Mouse (Mus musculus) embryo, embryonic 11 days (tissue): Measurements from ENCODE around the gene Aldh1l1.

Source experiments
- DNase-seq: peaks from one replicate; pipeline ENCODE4 v3.0.0-alpha.2; 2015

Gene Aldh1l1

DNA sequence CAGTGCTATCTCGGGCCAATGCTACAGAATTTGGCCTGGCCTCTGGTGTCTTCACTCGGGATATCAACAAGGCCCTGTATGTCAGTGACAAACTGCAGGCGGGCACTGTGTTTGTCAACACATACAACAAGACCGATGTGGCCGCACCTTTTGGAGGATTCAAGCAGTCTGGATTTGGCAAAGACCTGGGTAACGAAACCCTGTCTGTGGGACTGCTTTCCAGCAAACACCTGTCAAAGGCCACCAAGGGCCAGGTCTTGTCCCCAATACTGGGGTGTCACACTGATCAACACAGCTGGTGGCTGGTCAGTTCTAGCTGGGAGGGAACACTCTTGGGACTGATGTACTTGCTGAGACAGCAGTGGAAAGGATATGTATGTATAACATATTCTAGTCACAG, 112.0 kb downstream of the Aldh1l1 start:
- DNase-seq: no peak

- no peak for DNase-seq
Measured at GRCm38 (mm10) chr6:90600351-90600750, 114.1 kb downstream of the Aldh1l1 start.

GRCm38 (mm10) chr6:90601736-90602135, 115.5 kb downstream of the Aldh1l1 start:
- no peak for DNase-seq

GRCm38 (mm10) chr6:90602304-90602703, 116.1 kb downstream of the Aldh1l1 start:
- no peak for DNase-seq

DNA sequence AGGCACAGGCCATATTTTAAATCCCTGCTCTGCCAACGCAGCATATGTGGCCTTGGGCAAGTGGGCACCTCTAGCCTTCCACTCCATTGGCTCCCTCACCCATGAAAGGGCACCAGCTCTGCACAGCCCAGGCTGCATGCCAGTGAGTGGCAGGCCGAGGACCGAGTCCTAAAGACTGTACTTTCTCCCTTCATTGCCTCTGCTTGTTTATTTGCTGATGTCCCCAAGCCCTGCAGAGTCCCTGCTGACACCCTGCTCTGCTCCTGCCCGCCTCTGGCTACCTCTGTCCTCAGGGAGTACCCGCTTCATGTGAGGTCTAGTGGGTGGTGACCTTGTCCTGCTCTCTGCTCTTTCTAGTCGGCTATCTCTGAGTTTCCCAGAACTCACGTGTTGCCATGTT, 116.9 kb downstream of the Aldh1l1 start:
- no peak for DNase-seq

- no peak for DNase-seq
Measured at GRCm38 (mm10) chr6:90604130-90604529, 117.9 kb downstream of the Aldh1l1 start.

DNA sequence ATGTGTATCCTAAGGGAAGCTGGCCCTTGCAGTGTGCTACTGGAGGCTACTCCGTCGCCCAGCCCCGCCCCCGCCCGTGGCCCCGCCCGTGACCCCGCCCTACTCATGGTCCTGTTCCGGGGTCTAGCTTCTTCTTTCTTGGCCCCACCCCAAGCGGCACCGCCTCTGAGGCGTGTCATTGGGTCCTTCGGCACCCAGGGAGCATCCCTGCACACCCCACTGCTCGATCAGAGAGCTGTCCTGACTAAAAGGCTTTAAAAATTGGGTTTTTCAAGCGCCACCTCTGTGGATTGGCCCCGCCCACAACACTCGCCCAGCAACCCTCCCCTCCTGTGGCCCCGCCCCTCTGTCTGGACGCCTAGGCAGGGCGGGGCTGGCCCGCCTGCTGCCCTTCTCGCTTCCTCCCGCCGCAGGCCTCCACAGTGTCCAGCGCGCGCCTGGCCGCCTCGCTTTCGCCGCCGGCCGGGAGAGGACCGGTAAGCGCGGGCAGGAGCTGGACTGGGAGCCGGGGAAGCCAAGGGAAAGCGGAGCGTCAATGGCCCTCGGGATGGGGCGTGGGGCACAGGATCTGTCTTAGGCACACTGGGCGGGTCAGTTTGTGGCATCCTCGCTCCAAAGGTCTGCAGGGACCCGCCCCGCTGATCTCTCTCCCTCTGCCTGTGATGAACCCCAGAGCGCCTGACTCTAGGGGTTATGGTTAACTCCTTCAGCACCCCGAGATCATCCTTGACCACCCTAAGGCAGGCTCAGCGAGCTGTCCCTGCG, 118.5 kb downstream of the Aldh1l1 start, which contains the start of gene Slc41a3:
TSS of gene Slc41a3 (plus strand) at position 193 of the 765 bp plus-strand sequence.
- DNase-seq: peak; percentile 95

DNA sequence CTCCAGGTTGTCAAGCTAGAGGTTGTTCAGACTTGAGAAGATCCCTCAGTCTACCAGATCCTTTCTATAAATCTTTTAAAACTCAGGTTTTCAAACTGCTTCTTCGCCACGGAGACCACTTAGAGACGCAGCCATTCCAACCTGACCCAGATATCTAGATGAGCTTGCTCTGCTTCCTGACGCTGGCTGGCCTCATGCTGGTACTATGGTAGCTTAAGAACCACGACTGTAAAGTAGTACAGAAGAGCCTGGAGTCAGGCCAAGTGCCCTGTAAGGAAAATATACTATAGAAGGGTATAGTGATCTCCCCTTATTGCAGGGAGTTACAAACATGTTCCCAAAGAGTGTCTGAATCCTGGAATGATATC, 119.1 kb downstream of the Aldh1l1 start:
- DNase-seq: no peak

GRCm38 (mm10) chr6:90606538-90606937, 120.3 kb downstream of the Aldh1l1 start:
- peak; percentile 83 for DNase-seq

- DNase-seq: peak; percentile 81
Measured at GRCm38 (mm10) chr6:90607196-90607595, 121.0 kb downstream of the Aldh1l1 start.

DNA sequence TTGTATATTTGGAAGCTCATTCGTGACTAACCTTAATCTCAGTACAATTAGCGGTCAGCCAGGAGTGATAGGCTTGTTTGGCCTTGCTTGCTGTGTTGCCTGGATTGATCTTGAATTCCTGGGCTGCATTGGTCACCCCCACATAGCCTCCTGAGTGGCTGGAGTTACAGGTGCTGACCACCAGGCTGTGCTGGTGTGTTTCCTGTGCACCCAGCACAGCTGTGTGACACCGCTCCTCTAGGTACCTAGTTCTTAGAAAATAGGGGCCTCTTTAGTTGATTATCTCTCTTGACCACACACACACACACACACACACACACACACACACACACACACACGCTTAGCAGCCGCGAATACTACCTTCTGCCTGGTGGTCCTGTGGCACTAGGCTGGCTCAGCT, 122.0 kb downstream of the Aldh1l1 start:
- DNase-seq: peak; percentile 32

- no peak for DNase-seq
Measured at GRCm38 (mm10) chr6:90610248-90610647, 124.0 kb downstream of the Aldh1l1 start.

DNA sequence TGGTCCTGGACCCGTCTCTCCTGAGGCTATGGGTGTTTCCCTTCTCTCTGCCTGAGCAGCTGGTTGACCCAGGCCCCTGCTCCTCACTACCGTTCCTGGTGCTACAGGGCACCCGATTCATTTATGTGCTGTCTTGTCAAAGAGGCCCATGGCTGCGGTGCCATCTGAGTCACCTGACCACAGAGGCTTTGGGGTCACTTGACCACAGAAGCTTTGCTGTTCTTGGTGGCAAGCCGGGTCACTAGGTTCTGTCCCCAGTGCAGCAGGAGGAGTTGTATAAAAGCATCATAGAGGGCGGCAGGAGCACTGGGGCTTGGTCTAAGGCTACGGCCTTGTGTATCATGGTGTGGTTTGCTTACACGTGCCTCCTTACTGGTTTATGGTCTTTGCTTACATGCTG, 127.0 kb downstream of the Aldh1l1 start:
- DNase-seq: no peak

DNA sequence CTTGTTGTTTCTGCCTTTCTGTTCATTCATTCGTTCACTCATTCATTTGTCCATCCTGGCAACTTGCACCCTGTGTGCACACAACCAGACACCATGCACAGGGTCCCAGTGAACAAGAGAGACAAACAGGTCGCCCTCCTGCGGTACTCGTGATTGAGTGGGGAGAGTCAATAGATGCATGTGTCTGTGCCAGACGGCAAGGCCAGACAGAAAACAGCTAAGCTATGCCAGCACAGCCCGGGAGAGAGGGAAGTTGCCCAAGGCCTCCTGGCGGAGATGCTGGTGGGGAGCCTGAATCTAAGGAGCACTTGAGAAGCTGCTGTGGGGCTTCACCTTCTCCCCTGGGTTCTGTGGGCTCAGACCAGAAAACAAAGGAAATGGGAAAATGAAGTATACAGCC, 129.1 kb downstream of the Aldh1l1 start:
- no peak for DNase-seq

GRCm38 (mm10) chr6:90615991-90616390, 129.8 kb downstream of the Aldh1l1 start:
- DNase-seq: no peak

DNA sequence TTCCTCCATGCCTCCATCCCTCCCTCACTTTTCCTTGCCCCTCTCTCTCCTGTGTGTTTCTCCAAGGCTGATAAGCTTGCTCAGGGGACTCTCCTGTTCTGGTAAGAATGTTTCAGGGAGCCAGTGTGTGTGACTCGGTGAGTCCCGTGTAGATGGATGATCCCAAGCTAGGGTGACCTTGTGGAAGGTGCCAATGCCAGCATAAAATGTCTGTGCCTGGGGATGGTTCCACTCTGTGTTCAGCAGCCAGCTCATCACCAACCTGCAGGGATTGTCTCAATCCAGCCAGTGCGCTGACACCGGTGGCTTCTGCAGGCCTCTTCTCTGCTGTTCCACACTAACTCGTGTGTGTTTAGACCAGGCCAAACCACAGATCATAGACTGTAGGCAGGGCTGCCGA, 130.3 kb downstream of the Aldh1l1 start:
- no peak for DNase-seq

- DNase-seq: no peak
Measured at GRCm38 (mm10) chr6:90618274-90618673, 132.0 kb downstream of the Aldh1l1 start.

DNA sequence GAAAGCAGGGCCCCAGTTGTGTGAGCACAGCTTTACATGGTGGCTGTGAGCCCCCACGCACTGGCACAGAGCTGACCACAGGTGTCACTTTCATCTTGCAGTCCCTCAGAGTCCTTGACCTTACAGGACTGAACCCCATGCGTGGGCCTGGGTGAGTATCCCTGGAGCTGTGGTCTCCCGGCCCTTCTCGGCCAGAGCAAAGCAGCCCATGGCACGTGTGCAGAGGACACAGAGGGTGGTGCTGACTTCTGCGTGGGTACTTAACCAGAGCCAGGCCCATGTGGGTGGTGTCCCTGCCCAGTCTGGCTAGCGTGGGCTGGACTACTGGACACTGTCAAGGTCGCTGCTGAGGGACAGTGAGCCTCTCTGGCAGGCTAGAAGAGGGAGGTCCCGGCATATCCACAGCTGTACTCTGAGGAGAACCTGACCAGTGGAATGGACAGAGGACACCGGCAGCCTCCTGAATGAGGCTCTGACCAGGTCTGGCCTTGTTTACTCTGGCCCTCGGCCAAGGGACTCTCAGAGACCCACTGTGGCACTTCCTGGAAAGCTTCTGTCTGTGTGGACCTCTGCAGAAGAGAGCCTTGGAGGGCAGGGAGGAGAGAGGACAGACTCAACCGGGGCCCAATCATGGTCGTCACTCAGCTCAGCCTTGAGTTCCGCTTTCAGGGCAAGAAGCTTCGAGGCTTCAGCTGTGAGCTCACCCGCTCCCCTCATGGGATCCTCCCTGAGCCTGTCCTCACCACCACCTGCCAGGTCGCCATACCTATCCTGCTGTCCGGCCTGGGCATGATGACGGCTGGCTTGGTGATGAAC, 132.8 kb downstream of the Aldh1l1 start:
- no peak for DNase-seq

- no peak for DNase-seq
Measured at GRCm38 (mm10) chr6:90619936-90620335, 133.7 kb downstream of the Aldh1l1 start.

- DNase-seq: no peak
Measured at GRCm38 (mm10) chr6:90620791-90621583, 134.8 kb downstream of the Aldh1l1 start.

- no peak for DNase-seq
Measured at GRCm38 (mm10) chr6:90621584-90621890, 135.3 kb downstream of the Aldh1l1 start.

- no peak for DNase-seq
Measured at GRCm38 (mm10) chr6:90622758-90623455, 136.7 kb downstream of the Aldh1l1 start.

- DNase-seq: no peak
Measured at GRCm38 (mm10) chr6:90623456-90623836, 137.2 kb downstream of the Aldh1l1 start.
